Mouse (Mus musculus) hindbrain, embryonic 13.5 days (tissue): ENCODE data around the gene Oscp1. TPM values are rescaled to one million over a fixed set of nuclear protein-coding genes. Genes with fewer than 3 reads are reported as not detected.

ENCODE experiments used
- ATAC-seq: fragments of 200-750 bp; cut with Nextera tagmentation; 2 replicates; pipeline ENCODE4 v1.8.0; 2017; ENCODE audit warnings: moderate TSS enrichment; ENCODE audit not compliant: low FRiP score
- H3K27ac ChIP-seq: fragments of 300-500 bp; sonication (generic); 2 replicates; pipeline ENCODE4 v1.5.1; 2015; ENCODE audit warnings: inconsistent platforms, mild to moderate bottlenecking, moderate library complexity
- H3K27me3 ChIP-seq: fragments of 300-500 bp; sonication (generic); 2 replicates; pipeline ENCODE4 v1.6.1; 2015; ENCODE audit warnings: mild to moderate bottlenecking, inconsistent platforms
- H3K36me3 ChIP-seq: fragments of 300-500 bp; sonication (generic); 2 replicates; pipeline ENCODE4 v1.6.1; 2015; ENCODE audit warnings: mild to moderate bottlenecking, inconsistent platforms
- H3K4me1 ChIP-seq: fragments of 300-500 bp; sonication (generic); replicated peaks from 2 replicates; pipeline ENCODE4 v1.6.1; 2015; ENCODE audit warnings: inconsistent platforms
- H3K4me2 ChIP-seq: fragments of 300-500 bp; sonication (generic); 2 replicates; pipeline ENCODE4 v1.6.1; 2015; ENCODE audit warnings: inconsistent platforms, mild to moderate bottlenecking, moderate library complexity
- H3K4me3 ChIP-seq: fragments of 300-500 bp; sonication (generic); 2 replicates; pipeline ENCODE4 v1.5.1; 2015; ENCODE audit warnings: mild to moderate bottlenecking, inconsistent platforms
- H3K9ac ChIP-seq: fragments of 300-500 bp; sonication (generic); 2 replicates; pipeline ENCODE4 v1.6.1; 2015; ENCODE audit warnings: mild to moderate bottlenecking, inconsistent platforms
- H3K9me3 ChIP-seq: fragments of 300-500 bp; sonication (generic); 2 replicates; pipeline ENCODE4 v1.6.1; 2016; ENCODE audit warnings: inconsistent platforms
- WGBS: fragments of 180-500 bp; shearing (Covaris S2); methylation state at CpG from one replicate; pipeline ENCODE4 v1.1.7; 2015; 5-methylcytosine and 5-hydroxymethylcytosine counted together
- polyA plus RNA-seq: library from polyadenylated mRNA; unstranded; fragments of >200 nt; fragmentation: Nextera tagmentation; extraction: Ambion mirVana; gene quantifications from 2 replicates; pipeline ENCODE4 v1.2.1, GENCODE M21; 2015

Oscp1 gene
- polyA plus RNA-seq, 1 experiment from 2014 or later, result 33.1 TPM

- H3K27ac ChIP-seq, result peak overlapping the region; percentile 64
- H3K4me1 ChIP-seq, result peaks cover 32% of the 10 kb centered on the region
- 64% methylated on average over 4 of the region's 4 CpGs for WGBS
- H3K36me3 ChIP-seq, result peaks cover 27% of the 10 kb centered on the region
- ATAC-seq, result peak; percentile 36; the same call in 1 of the 2 replicates
- H3K27me3 ChIP-seq, result no peaks in the 10 kb centered on the region
- H3K4me3 ChIP-seq, result no peak overlapping the region
- no peak overlapping the region for H3K4me2 ChIP-seq
- H3K9me3 ChIP-seq, result peaks cover 8% of the 10 kb centered on the region; the same call in 1 of the 2 replicates
- H3K9ac ChIP-seq, result no peak overlapping the region; the same call in 1 of the 2 replicates
Measured at GRCm38 (mm10) chr4:126118651-126119050, 60.3 kb downstream of the Oscp1 start.

GRCm38 (mm10) chr4:126119051-126119450 is 60.7 kb downstream of the Oscp1 start:
- no peak for ATAC-seq
- Histone ChIP-seq H3K4me3 (no peak overlapping the region), H3K4me2 (no peak overlapping the region), H3K36me3 (peaks cover 31% of the 10 kb centered on the region), H3K9ac (no peak overlapping the region), H3K27me3 (no peaks in the 10 kb centered on the region), H3K4me1 (peaks cover 29% of the 10 kb centered on the region), H3K27ac (peak overlapping the region; percentile 64), H3K9me3 (peaks cover 8% of the 10 kb centered on the region; the same call in 1 of the 2 replicates)
- 89% methylated on average over 1 of the region's 1 CpGs for WGBS

- peaks cover 28% of the 10 kb centered on the region for H3K4me1 ChIP-seq
- no peak for ATAC-seq
- H3K36me3 ChIP-seq, result peaks cover 41% of the 10 kb centered on the region
- peaks cover 8% of the 10 kb centered on the region; the same call in 1 of the 2 replicates for H3K9me3 ChIP-seq
- no peak overlapping the region for H3K4me3 ChIP-seq
- H3K27me3 ChIP-seq, result no peaks in the 10 kb centered on the region
- 90% methylated on average over 5 of the region's 5 CpGs for WGBS
- H3K9ac ChIP-seq, result no peak overlapping the region
- H3K4me2 ChIP-seq, result no peak overlapping the region
- no peak overlapping the region for H3K27ac ChIP-seq
Measured at GRCm38 (mm10) chr4:126120052-126120451, 61.7 kb downstream of the Oscp1 start.

- WGBS, result 92% methylated on average over 2 of the region's 2 CpGs
- H3K27ac ChIP-seq, result no peak overlapping the region
- peaks cover 25% of the 10 kb centered on the region for H3K4me1 ChIP-seq
- peaks cover 45% of the 10 kb centered on the region for H3K36me3 ChIP-seq
- ATAC-seq, result no peak
- H3K27me3 ChIP-seq, result no peaks in the 10 kb centered on the region
- H3K4me3 ChIP-seq, result no peak overlapping the region
- H3K9ac ChIP-seq, result no peak overlapping the region
- H3K4me2 ChIP-seq, result no peak overlapping the region
- peaks cover 8% of the 10 kb centered on the region; the same call in 1 of the 2 replicates for H3K9me3 ChIP-seq
Measured at GRCm38 (mm10) chr4:126120506-126120905, 62.1 kb downstream of the Oscp1 start.

GRCm38 (mm10) chr4:126123309-126124040 is 65.1 kb downstream of the Oscp1 start:
- H3K27ac ChIP-seq, result no peak overlapping the region
- no peak overlapping the region for H3K9ac ChIP-seq
- H3K27me3 ChIP-seq, result no peaks in the 10 kb centered on the region
- no peak for ATAC-seq
- H3K4me3 ChIP-seq, result no peak overlapping the region
- peaks cover 68% of the 10 kb centered on the region for H3K36me3 ChIP-seq
- H3K4me1 ChIP-seq, result peaks cover 7% of the 10 kb centered on the region
- peaks cover 8% of the 10 kb centered on the region; the same call in 1 of the 2 replicates for H3K9me3 ChIP-seq
- H3K4me2 ChIP-seq, result no peak overlapping the region
- 87% methylated on average over 10 of the region's 10 CpGs for WGBS

GRCm38 (mm10) chr4:126130502-126130901 is 72.1 kb downstream of the Oscp1 start:
- H3K9me3 ChIP-seq, result no peaks in the 10 kb centered on the region
- no peaks in the 10 kb centered on the region for H3K27me3 ChIP-seq
- ATAC-seq, result no peak
- WGBS, result 78% methylated on average over 11 of the region's 11 CpGs
- no peak overlapping the region for H3K4me2 ChIP-seq
- H3K36me3 ChIP-seq, result peaks cover 88% of the 10 kb centered on the region
- H3K4me3 ChIP-seq, result no peak overlapping the region
- no peak overlapping the region for H3K9ac ChIP-seq
- H3K27ac ChIP-seq, result peak overlapping the region; percentile 67
- H3K4me1 ChIP-seq, result peaks cover 30% of the 10 kb centered on the region

GRCm38 (mm10) chr4:126131290-126132121 is 73.1 kb downstream of the Oscp1 start:
- peak overlapping the region; percentile 67 for H3K27ac ChIP-seq
- peaks cover 88% of the 10 kb centered on the region for H3K36me3 ChIP-seq

GRCm38 (mm10) chr4:126132636-126133264 is 74.4 kb downstream of the Oscp1 start:
- Histone ChIP-seq H3K9me3 (no peaks in the 10 kb centered on the region), H3K9ac (peak overlapping the region; percentile 6; the same call in 1 of the 2 replicates), H3K4me1 (peaks cover 30% of the 10 kb centered on the region), H3K36me3 (peaks cover 89% of the 10 kb centered on the region), H3K27me3 (no peaks in the 10 kb centered on the region), H3K27ac (0 out of 2 replicates have a peak overlapping the region, but pooled peaks have one; percentile 20), H3K4me3 (no peak overlapping the region), H3K4me2 (no peak overlapping the region)
- 75% methylated on average over 6 of the region's 6 CpGs for WGBS
- no peak for ATAC-seq

More at GRCm38 (mm10) chr4:126131290-126132121, 73.1 kb downstream of the Oscp1 start:
- Histone ChIP-seq H3K4me2 (no peak overlapping the region), H3K9ac (no peak overlapping the region; the same call in 1 of the 2 replicates), H3K27me3 (no peaks in the 10 kb centered on the region), H3K4me1 (peaks cover 30% of the 10 kb centered on the region), H3K9me3 (no peaks in the 10 kb centered on the region), H3K4me3 (no peak overlapping the region)
- ATAC-seq, result peak; percentile 52; the same call in 1 of the 2 replicates
- 56% methylated on average over 10 of the region's 10 CpGs for WGBS

- ATAC-seq, result no peak
- WGBS, result 95% methylated on average over 4 of the region's 4 CpGs
- Histone ChIP-seq H3K4me3 (no peak overlapping the region), H3K9me3 (no peaks in the 10 kb centered on the region), H3K4me1 (peaks cover 30% of the 10 kb centered on the region), H3K27me3 (no peaks in the 10 kb centered on the region), H3K9ac (no peak overlapping the region), H3K4me2 (no peak overlapping the region), H3K36me3 (peaks cover 89% of the 10 kb centered on the region), H3K27ac (no peak overlapping the region)
Measured at GRCm38 (mm10) chr4:126134236-126134635, 75.9 kb downstream of the Oscp1 start.

- H3K4me2 ChIP-seq, result no peak overlapping the region
- H3K9me3 ChIP-seq, result no peaks in the 10 kb centered on the region
- no peaks in the 10 kb centered on the region for H3K27me3 ChIP-seq
- peaks cover 30% of the 10 kb centered on the region for H3K4me1 ChIP-seq
- 90% methylated on average over 4 of the region's 4 CpGs for WGBS
- H3K27ac ChIP-seq, result no peak overlapping the region
- H3K9ac ChIP-seq, result no peak overlapping the region; the same call in 1 of the 2 replicates
- no peak overlapping the region for H3K4me3 ChIP-seq
- ATAC-seq, result no peak
- peaks cover 89% of the 10 kb centered on the region for H3K36me3 ChIP-seq
Measured at GRCm38 (mm10) chr4:126134639-126135038, 76.3 kb downstream of the Oscp1 start.

GRCm38 (mm10) chr4:126137773-126138172 is 79.4 kb downstream of the Oscp1 start:
- no peak for ATAC-seq
- peaks cover 2% of the 10 kb centered on the region; the same call in 1 of the 2 replicates for H3K4me1 ChIP-seq
- 81% methylated on average over 4 of the region's 4 CpGs for WGBS
- H3K36me3 ChIP-seq, result peaks cover 81% of the 10 kb centered on the region
- H3K4me3 ChIP-seq, result no peak overlapping the region
- no peak overlapping the region for H3K4me2 ChIP-seq
- H3K27me3 ChIP-seq, result no peaks in the 10 kb centered on the region
- no peaks in the 10 kb centered on the region for H3K9me3 ChIP-seq
- no peak overlapping the region for H3K27ac ChIP-seq
- no peak overlapping the region for H3K9ac ChIP-seq

- Histone ChIP-seq H3K4me3 (no peak overlapping the region), H3K9ac (no peak overlapping the region), H3K36me3 (peaks cover 50% of the 10 kb centered on the region), H3K27me3 (no peaks in the 10 kb centered on the region), H3K4me1 (no peaks in the 10 kb centered on the region), H3K27ac (no peak overlapping the region), H3K9me3 (no peaks in the 10 kb centered on the region), H3K4me2 (no peak overlapping the region)
- 79% methylated on average over 5 of the region's 5 CpGs for WGBS
- no peak for ATAC-seq
Measured at GRCm38 (mm10) chr4:126141021-126141420, 82.7 kb downstream of the Oscp1 start.
